Mouse (Mus musculus) hindbrain, embryonic 14.5 days (tissue): ENCODE data around the gene Mrvi1. TPM values are rescaled to one million over a fixed set of nuclear protein-coding genes. Genes with fewer than 3 reads are reported as not detected.

Source experiments
- ATAC-seq: fragments of 200-750 bp; cut with Nextera tagmentation; 2 replicates; pipeline ENCODE4 v1.8.0; 2017; ENCODE audit warnings: moderate number of reproducible peaks, mild to moderate bottlenecking, moderate TSS enrichment, moderate library complexity; ENCODE audit not compliant: low FRiP score
- DNase-seq: peaks from one replicate; pipeline ENCODE4 v3.0.0-alpha.2; 2015; ENCODE audit warnings: low spot score
- H3K27ac ChIP-seq: fragments of 300-500 bp; sonication (generic); 2 replicates; pipeline ENCODE4 v1.5.1; 2014; ENCODE audit warnings: mild to moderate bottlenecking, moderate library complexity
- H3K27me3 ChIP-seq: fragments of 300-500 bp; sonication (generic); 2 replicates; pipeline ENCODE4 v1.6.1; 2014; ENCODE audit warnings: mild to moderate bottlenecking, low read length, mixed read lengths; ENCODE audit not compliant: control insufficient read depth, insufficient read depth
- H3K36me3 ChIP-seq: fragments of 300-500 bp; sonication (generic); replicated peaks from 2 replicates; pipeline ENCODE4 v1.6.1; 2014; ENCODE audit not compliant: control insufficient read depth, insufficient read depth
- H3K4me1 ChIP-seq: fragments of 300-500 bp; sonication (generic); replicated peaks from 2 replicates; pipeline ENCODE4 v1.6.1; 2014; ENCODE audit warnings: antibody characterized with exemption, low read length, mixed read lengths; ENCODE audit not compliant: control insufficient read depth, insufficient read depth
- H3K4me2 ChIP-seq: fragments of 300-500 bp; sonication (generic); replicated peaks from 2 replicates; pipeline ENCODE4 v1.6.1; 2014; ENCODE audit warnings: mild to moderate bottlenecking, moderate library complexity
- H3K4me3 ChIP-seq: fragments of 300-500 bp; sonication (generic); replicated peaks from 2 replicates; pipeline ENCODE4 v1.5.1; 2014; ENCODE audit warnings: mild to moderate bottlenecking, low read length
- H3K9ac ChIP-seq: fragments of 300-500 bp; sonication (generic); 2 replicates; pipeline ENCODE4 v1.6.1; 2014
- H3K9me3 ChIP-seq: fragments of 300-500 bp; sonication (generic); 2 replicates; pipeline ENCODE4 v1.6.1; 2016; ENCODE audit warnings: low read length; ENCODE audit not compliant: control insufficient read depth
- WGBS: fragments of 180-500 bp; shearing (Covaris S2); extraction: QIAGEN DNeasy Blood & Tissue Kit; methylation state at CpG from one replicate; pipeline ENCODE4 v1.1.7; 2014; 5-methylcytosine and 5-hydroxymethylcytosine counted together
- polyA plus RNA-seq: library from polyadenylated mRNA; unstranded; fragments of >200 nt; fragmentation: Nextera tagmentation; extraction: Ambion mirVana; gene quantifications from 2 replicates; pipeline ENCODE4 v1.2.1, GENCODE M21; 2014

Mrvi1 gene
- 1.6 and 1.8 TPM in 2 replicates for polyA plus RNA-seq

DNA sequence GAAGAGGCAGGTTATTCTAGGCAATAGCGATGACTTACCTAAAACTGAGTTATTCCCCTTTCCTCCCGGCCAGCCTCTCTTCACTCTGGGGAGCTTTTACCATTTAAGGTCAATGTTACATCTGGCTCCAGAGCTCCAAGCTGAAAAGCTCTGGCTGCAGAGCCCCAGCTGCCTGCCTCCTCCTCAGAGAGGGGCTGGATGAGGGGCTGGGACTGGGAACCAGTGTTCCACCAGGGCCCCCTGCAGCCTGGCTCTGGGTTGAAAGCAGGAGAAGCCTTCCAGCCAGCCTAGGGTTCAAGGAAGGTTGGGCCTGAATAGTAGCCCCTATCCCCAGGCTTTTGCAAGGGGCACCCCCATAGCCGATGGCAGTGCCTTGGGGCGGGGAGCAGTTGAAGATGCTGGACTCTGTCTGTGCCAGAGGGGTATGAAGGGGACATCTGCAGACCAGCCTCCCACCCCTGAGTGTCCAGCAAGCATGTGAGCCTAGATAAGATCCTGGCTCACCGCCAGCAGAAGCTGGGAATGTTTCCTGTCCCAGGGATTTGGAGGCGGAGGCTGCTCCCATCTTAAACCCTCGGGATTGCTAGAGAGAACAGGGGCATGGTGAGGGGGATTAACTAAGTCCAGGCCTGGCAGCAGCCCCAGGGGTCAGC is at the start of gene Mrvi1:
Gene Mrvi1 (minus strand): TSS at position 409 of the 653 bp plus-strand sequence.
- Histone ChIP-seq H3K27me3 (no peaks in the 10 kb centered on the region), H3K36me3 (no peaks in the 10 kb centered on the region), H3K4me3 (no peak within 1 kb of the TSS), H3K27ac (no peak within 1 kb of the TSS), H3K4me2 (no peak within 1 kb of the TSS), H3K9me3 (no peaks in the 10 kb centered on the region), H3K4me1 (no peaks in the 10 kb centered on the region), H3K9ac (no peak within 1 kb of the TSS)
- ATAC-seq: no peak
- DNase-seq: no peak
- 60% methylated on average over 7 of the region's 7 CpGs for WGBS

DNA sequence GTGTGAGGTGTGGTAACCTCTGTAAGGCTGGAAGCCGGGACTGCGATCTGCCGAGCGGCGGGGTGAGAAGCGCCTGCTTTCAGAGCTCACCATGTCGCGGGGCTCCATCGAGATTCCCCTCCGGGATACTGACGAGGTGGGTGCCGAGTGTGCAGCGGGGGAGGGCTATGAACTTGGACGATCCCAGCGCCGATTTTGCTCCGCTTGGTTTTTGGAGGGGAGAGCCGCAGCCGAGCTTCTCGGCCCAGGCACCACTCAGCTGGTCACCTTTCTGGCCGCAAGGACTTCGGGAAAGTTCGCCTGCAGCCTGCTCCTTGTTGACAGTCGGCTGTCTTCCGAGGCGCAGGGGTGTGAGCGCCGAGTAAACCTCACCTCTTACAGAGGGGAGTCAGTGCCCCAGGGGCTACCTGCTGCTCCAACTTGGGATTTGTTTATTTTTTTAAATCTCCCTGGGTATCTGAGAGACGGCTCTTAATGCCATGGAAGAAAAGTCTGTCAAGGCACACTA is 46.8 kb upstream of the Mrvi1 start:
- WGBS: under 1% methylated on average over 29 of the region's 29 CpGs
- peaks cover 14% of the 10 kb centered on the region for H3K4me1 ChIP-seq
- ATAC-seq: no peak
- H3K4me3 ChIP-seq: peak overlapping the region; percentile 79
- H3K36me3 ChIP-seq: peaks cover 33% of the 10 kb centered on the region
- no peaks in the 10 kb centered on the region for H3K27me3 ChIP-seq
- H3K27ac ChIP-seq: peak overlapping the region; percentile 94
- no peak for DNase-seq
- H3K9ac ChIP-seq: peak overlapping the region; percentile 71
- peak overlapping the region; percentile 74 for H3K4me2 ChIP-seq
- no peaks in the 10 kb centered on the region for H3K9me3 ChIP-seq

DNA sequence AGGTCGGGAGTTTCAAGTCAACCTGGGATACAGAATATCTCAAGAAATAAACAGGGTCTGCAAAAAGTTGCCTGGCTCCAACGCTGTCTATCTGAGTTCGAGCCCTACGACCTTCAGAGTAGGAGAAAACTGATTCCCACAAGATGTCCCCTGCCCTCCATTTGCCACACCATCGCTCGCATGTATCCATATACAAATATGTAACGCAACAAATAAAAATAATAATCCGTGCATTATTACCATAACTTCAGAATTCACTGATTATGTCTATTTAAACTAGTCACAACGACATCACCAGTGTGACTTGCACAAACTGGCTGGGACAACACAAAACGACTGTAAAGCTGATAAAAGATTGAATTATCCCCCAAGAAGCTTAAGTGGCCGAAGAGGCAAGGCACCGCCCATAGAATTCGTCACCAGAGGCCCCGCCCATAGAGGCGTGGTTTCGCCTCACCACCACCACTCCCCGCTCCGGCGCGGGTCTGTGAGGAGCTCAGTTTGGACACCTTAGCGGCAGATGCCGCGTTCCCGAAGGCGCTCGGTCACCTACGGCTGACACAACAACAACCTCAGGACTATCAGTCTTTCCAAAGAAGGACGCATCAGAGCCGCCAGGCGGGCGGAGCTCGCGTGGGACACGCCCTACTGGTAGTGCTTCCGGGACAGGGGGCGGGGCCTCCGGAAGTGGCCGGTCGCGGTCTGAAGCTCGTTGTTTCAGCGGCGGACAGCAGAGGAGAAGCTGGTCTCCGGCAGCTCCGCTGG is 46.2 kb upstream of the Mrvi1 start, which contains the start of gene Ctr9:
Gene Ctr9 (plus strand): TSS at position 671 of the 765 bp plus-strand sequence.
- Histone ChIP-seq H3K27me3 (no peaks in the 10 kb centered on the region), H3K4me2 (peak within 1 kb of the TSS; percentile 74), H3K27ac (peak within 1 kb of the TSS; percentile 94), H3K36me3 (peaks cover 27% of the 10 kb centered on the region), H3K4me3 (peak within 1 kb of the TSS; percentile 79), H3K4me1 (peaks cover 19% of the 10 kb centered on the region), H3K9ac (peak within 1 kb of the TSS; percentile 71), H3K9me3 (no peaks in the 10 kb centered on the region)
- ATAC-seq (peak; percentile 97), DNase-seq (peak; percentile 92)
- 7% methylated on average over 45 of the region's 45 CpGs for WGBS

DNA sequence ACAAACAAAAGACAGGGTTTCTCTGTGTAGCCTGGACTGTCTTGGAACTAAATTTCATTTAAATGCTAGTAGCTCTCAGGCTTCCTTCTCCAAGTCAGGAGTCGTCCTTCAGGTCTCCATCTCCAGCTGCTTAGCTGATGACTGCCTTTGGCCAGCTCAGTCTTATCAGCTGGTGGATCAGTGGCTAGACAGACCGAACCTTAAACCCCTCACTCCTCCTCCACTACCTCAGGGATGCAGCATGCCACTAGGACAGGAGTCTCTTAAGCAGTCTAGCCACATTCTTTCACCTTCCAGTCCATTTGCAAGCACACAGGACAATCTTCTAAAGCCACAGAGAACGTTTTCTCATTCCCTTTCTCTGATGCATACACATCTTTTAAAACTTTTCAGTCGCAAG is 42.7 kb upstream of the Mrvi1 start:
- WGBS: 68% methylated on average over 4 of the region's 4 CpGs
- DNase-seq: no peak
- Histone ChIP-seq H3K9me3 (no peaks in the 10 kb centered on the region), H3K27me3 (no peaks in the 10 kb centered on the region), H3K27ac (no peak overlapping the region), H3K4me2 (no peak overlapping the region), H3K4me3 (no peak overlapping the region), H3K9ac (no peak overlapping the region), H3K4me1 (peaks cover 15% of the 10 kb centered on the region), H3K36me3 (no peaks in the 10 kb centered on the region)
- no peak for ATAC-seq

DNA sequence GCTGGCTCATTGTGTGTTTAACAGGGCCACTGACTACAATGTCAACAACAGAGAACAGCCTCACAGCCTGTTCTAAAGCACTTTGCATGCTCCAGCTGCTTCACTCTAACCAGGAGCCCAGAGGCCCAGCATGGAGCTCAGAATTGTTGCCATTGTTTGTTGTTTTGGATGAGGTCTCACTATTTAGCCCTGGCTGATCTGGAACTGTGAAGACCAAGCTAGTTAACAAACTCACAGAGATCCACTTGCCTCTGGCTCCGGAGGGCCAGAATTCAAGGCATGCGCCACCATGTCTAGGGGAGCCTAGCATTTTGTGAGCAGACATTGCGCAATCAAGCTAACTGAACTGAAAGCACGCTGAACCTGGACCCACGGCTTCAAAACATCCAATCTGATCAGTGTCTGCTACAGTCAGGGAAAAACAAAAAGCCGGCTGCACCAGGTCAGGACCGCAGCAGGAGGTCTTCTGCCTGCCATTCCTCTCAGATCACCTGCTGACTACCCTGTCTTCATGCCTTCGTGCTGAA is 41.9 kb upstream of the Mrvi1 start:
- Histone ChIP-seq H3K36me3 (no peaks in the 10 kb centered on the region), H3K4me1 (peaks cover 9% of the 10 kb centered on the region), H3K27ac (0 out of 2 replicates have a peak overlapping the region, but pooled peaks have one; percentile 39), H3K4me3 (no peak overlapping the region), H3K9me3 (no peaks in the 10 kb centered on the region), H3K9ac (no peak overlapping the region), H3K27me3 (no peaks in the 10 kb centered on the region), H3K4me2 (no peak overlapping the region)
- WGBS: 18% methylated on average over 8 of the region's 8 CpGs
- ATAC-seq: no peak
- no peak for DNase-seq

DNA sequence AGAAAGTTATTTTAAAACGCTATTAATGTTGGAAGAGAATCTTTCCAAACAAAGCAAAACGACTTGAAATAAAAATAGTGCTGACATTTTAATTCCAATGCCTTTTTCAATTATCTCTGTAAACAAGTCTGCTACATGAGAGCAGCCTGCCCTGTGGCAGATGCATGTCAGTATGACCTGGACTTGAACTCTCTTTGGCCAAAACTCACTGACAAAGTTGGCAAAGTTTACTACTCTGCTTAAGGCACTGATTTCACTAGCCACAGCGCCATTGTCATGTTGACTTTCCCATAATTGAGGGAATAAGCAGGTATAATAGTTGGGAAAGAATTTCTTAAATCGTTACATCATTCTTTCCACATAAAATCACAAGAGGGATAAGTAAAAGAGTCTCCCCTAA is 38.6 kb upstream of the Mrvi1 start:
- Histone ChIP-seq H3K4me2 (no peak overlapping the region), H3K9me3 (no peaks in the 10 kb centered on the region), H3K9ac (no peak overlapping the region), H3K36me3 (no peaks in the 10 kb centered on the region), H3K4me1 (peaks cover 9% of the 10 kb centered on the region), H3K27ac (no peak overlapping the region), H3K27me3 (no peaks in the 10 kb centered on the region), H3K4me3 (no peak overlapping the region)
- no peak for ATAC-seq
- WGBS: 89% methylated on average over 4 of the region's 4 CpGs
- no peak for DNase-seq

DNA sequence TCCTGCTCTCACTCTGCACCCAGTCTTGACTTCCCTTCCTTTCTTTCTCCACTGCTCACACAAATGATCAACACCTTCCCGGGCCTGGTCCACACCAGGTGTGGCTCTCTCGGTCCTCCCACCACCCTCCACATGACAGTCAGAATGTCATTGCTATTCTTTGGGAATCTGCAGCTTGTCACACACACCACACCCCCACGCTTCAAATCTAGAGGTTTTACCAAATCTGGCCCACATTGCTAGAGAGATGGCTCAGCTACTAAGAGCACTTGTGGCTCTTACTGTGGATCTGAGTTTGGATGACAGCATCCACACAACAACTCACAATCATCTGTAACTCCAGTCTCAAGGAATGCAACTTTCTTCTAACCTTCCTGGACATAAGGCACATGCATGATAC is 34.7 kb upstream of the Mrvi1 start:
- 89% methylated on average over 3 of the region's 3 CpGs for WGBS
- Histone ChIP-seq H3K4me3 (no peak overlapping the region), H3K4me1 (no peaks in the 10 kb centered on the region), H3K27ac (no peak overlapping the region), H3K9me3 (no peaks in the 10 kb centered on the region), H3K9ac (no peak overlapping the region), H3K27me3 (no peaks in the 10 kb centered on the region), H3K4me2 (no peak overlapping the region), H3K36me3 (no peaks in the 10 kb centered on the region)
- ATAC-seq: no peak
- no peak for DNase-seq

DNA sequence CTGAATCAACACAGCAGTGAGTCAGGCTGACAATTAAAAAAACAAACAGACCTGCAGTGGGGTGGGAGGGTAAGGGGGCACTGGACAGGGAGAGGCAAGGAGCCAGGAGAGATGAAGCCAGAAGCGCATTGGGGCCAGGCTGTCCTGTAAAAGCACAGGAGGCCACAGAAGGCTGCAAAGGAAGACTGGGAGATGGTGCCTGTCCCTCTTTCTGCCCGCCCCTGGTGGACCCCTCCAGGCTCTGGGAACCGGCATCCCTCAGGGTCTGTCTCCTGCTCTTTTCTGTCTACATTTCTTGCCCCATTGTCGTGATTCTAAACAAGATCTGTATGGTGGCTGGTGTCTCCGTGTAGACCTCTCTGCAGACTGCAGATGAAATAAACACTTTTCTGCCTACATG is 33.5 kb upstream of the Mrvi1 start:
- Histone ChIP-seq H3K36me3 (no peaks in the 10 kb centered on the region), H3K4me1 (no peaks in the 10 kb centered on the region), H3K4me3 (no peak overlapping the region), H3K27me3 (no peaks in the 10 kb centered on the region), H3K9ac (no peak overlapping the region), H3K27ac (no peak overlapping the region), H3K9me3 (no peaks in the 10 kb centered on the region), H3K4me2 (no peak overlapping the region)
- ATAC-seq: no peak
- DNase-seq: no peak
- 72% methylated on average over 5 of the region's 5 CpGs for WGBS

DNA sequence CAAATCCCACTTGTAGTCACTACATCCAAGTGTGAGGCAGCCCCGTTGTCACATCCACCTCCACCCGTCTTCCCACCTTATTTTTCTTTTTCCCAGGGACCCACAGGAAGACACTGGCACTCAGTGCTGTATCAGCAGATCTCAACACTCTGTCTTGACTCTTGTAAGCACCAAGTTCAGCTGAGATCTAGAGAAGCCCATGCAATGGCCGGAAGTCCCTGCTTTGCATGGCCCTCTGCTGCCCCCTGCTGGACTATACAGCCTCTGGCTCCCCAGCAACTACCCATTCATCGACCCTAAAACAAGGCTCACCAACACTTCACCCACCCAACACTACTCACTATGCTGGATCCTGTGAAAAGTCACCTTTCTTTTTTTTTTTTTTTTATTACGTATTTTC is 32.6 kb upstream of the Mrvi1 start:
- Histone ChIP-seq H3K27me3 (no peaks in the 10 kb centered on the region), H3K4me3 (no peak overlapping the region), H3K9me3 (no peaks in the 10 kb centered on the region), H3K27ac (no peak overlapping the region), H3K4me2 (no peak overlapping the region), H3K9ac (no peak overlapping the region), H3K4me1 (no peaks in the 10 kb centered on the region), H3K36me3 (no peaks in the 10 kb centered on the region)
- peak; percentile 95 for DNase-seq
- ATAC-seq: peak; percentile 85
- WGBS: 43% methylated on average over 5 of the region's 5 CpGs
